Mouse (Mus musculus): ENCODE measurements around the gene Amt. TPM values are rescaled to one million over a fixed set of nuclear protein-coding genes. Genes with fewer than 3 reads are reported as not detected.

Amt gene
- polyA plus RNA-seq, 1 experiment from 2014 or later = 27.4 TPM

GRCm38 (mm10) chr9:108343835-108344234 lies 47.2 kb downstream of the Amt start:
- WGBS = 95% methylated on average over 1 of the region's 1 CpGs
- Histone ChIP-seq H3K36me3 (ENCODE audit: control insufficient read depth, insufficient read depth, low read length) (no peaks in the 10 kb centered on the region), H3K9ac (replicated peaks; ENCODE audit: low read depth, low read length) (no peak overlapping the region), H3K27me3 (ENCODE audit: control insufficient read depth, insufficient read depth, low read length) (no peaks in the 10 kb centered on the region), H3K9me3 (ENCODE audit: control insufficient read depth, low read depth, low read length) (no peaks in the 10 kb centered on the region), H3K4me2 (replicated peaks; ENCODE audit: low read depth, low read length) (no peak overlapping the region), H3K4me3 (ENCODE audit: low read depth, low read length) (no peak overlapping the region), H3K4me1 (ENCODE audit: control insufficient read depth, insufficient read depth, low read length) (peaks cover 23% of the 10 kb centered on the region), H3K27ac (ENCODE audit: low read length) (no peak overlapping the region)
- ATAC-seq (ENCODE audit: insufficient number of reproducible peaks, insufficient read depth, low FRiP score, low read depth) = no peak

GRCm38 (mm10) chr9:108344471-108344870 lies 47.8 kb downstream of the Amt start:
- Histone ChIP-seq H3K27ac (ENCODE audit: low read length) (no peak overlapping the region), H3K4me3 (ENCODE audit: low read depth, low read length) (no peak overlapping the region), H3K27me3 (ENCODE audit: control insufficient read depth, insufficient read depth, low read length) (no peaks in the 10 kb centered on the region), H3K9ac (replicated peaks; ENCODE audit: low read depth, low read length) (no peak overlapping the region), H3K36me3 (ENCODE audit: control insufficient read depth, insufficient read depth, low read length) (no peaks in the 10 kb centered on the region), H3K4me1 (ENCODE audit: control insufficient read depth, insufficient read depth, low read length) (peaks cover 27% of the 10 kb centered on the region), H3K9me3 (ENCODE audit: control insufficient read depth, low read depth, low read length) (no peaks in the 10 kb centered on the region), H3K4me2 (replicated peaks; ENCODE audit: low read depth, low read length) (no peak overlapping the region)
- no peak for ATAC-seq (ENCODE audit: insufficient number of reproducible peaks, insufficient read depth, low FRiP score, low read depth)
- 82% methylated on average over 4 of the region's 4 CpGs for WGBS

GRCm38 (mm10) chr9:108347024-108347423 lies 50.4 kb downstream of the Amt start:
- Histone ChIP-seq H3K36me3 (ENCODE audit: control insufficient read depth, insufficient read depth, low read length) (peaks cover 13% of the 10 kb centered on the region), H3K4me2 (replicated peaks; ENCODE audit: low read depth, low read length) (peak overlapping the region; percentile 65), H3K27ac (ENCODE audit: low read length) (peak overlapping the region; percentile 95), H3K27me3 (ENCODE audit: control insufficient read depth, insufficient read depth, low read length) (no peaks in the 10 kb centered on the region), H3K4me1 (ENCODE audit: control insufficient read depth, insufficient read depth, low read length) (peaks cover 13% of the 10 kb centered on the region), H3K9me3 (ENCODE audit: control insufficient read depth, low read depth, low read length) (no peaks in the 10 kb centered on the region), H3K9ac (replicated peaks; ENCODE audit: low read depth, low read length) (peak overlapping the region; percentile 81), H3K4me3 (ENCODE audit: low read depth, low read length) (peak overlapping the region; percentile 68)
- 5% methylated on average over 11 of the region's 11 CpGs for WGBS
- ATAC-seq (ENCODE audit: insufficient number of reproducible peaks, insufficient read depth, low FRiP score, low read depth) = no peak

GRCm38 (mm10) chr9:108347540-108348289 lies 51.1 kb downstream of the Amt start, which contains the start of gene Usp4:
Usp4 (plus strand) TSS chr9:108347853.
- peak within 1 kb of the TSS; percentile 68 for H3K4me3 ChIP-seq (ENCODE audit: low read depth, low read length)
- H3K4me1 ChIP-seq (ENCODE audit: control insufficient read depth, insufficient read depth, low read length) = peaks cover 9% of the 10 kb centered on the region
- peak within 1 kb of the TSS; percentile 65 for H3K4me2 ChIP-seq (replicated peaks; ENCODE audit: low read depth, low read length)
- H3K27me3 ChIP-seq (ENCODE audit: control insufficient read depth, insufficient read depth, low read length) = no peaks in the 10 kb centered on the region
- peak within 1 kb of the TSS; percentile 81 for H3K9ac ChIP-seq (replicated peaks; ENCODE audit: low read depth, low read length)
- no peaks in the 10 kb centered on the region for H3K9me3 ChIP-seq (ENCODE audit: control insufficient read depth, low read depth, low read length)
- H3K36me3 ChIP-seq (ENCODE audit: control insufficient read depth, insufficient read depth, low read length) = peaks cover 19% of the 10 kb centered on the region
- under 1% methylated on average over 74 of the region's 75 CpGs for WGBS
- peak within 1 kb of the TSS; percentile 95 for H3K27ac ChIP-seq (ENCODE audit: low read length)
- peak; percentile 96 for ATAC-seq (ENCODE audit: insufficient number of reproducible peaks, insufficient read depth, low FRiP score, low read depth)

GRCm38 (mm10) chr9:108348290-108348680 lies 51.6 kb downstream of the Amt start:
- WGBS = 4% methylated on average over 14 of the region's 14 CpGs
- Histone ChIP-seq H3K4me1 (ENCODE audit: control insufficient read depth, insufficient read depth, low read length) (peaks cover 9% of the 10 kb centered on the region), H3K27me3 (ENCODE audit: control insufficient read depth, insufficient read depth, low read length) (no peaks in the 10 kb centered on the region), H3K36me3 (ENCODE audit: control insufficient read depth, insufficient read depth, low read length) (peaks cover 25% of the 10 kb centered on the region), H3K9ac (replicated peaks; ENCODE audit: low read depth, low read length) (peak overlapping the region; percentile 81), H3K4me3 (ENCODE audit: low read depth, low read length) (peak overlapping the region; percentile 68), H3K4me2 (replicated peaks; ENCODE audit: low read depth, low read length) (peak overlapping the region; percentile 65), H3K27ac (ENCODE audit: low read length) (peak overlapping the region; percentile 95; the same call in 1 of the 2 replicates), H3K9me3 (ENCODE audit: control insufficient read depth, low read depth, low read length) (no peaks in the 10 kb centered on the region)
- ATAC-seq (ENCODE audit: insufficient number of reproducible peaks, insufficient read depth, low FRiP score, low read depth) = no peak

- no peak for ATAC-seq (ENCODE audit: insufficient number of reproducible peaks, insufficient read depth, low FRiP score, low read depth)
Measured at GRCm38 (mm10) chr9:108349727-108350126, 53.1 kb downstream of the Amt start.

More at GRCm38 (mm10) chr9:108349727-108350126, 53.1 kb downstream of the Amt start:
- peaks cover 38% of the 10 kb centered on the region for H3K36me3 ChIP-seq (ENCODE audit: control insufficient read depth, insufficient read depth, low read length)
- peaks cover 9% of the 10 kb centered on the region for H3K4me1 ChIP-seq (ENCODE audit: control insufficient read depth, insufficient read depth, low read length)
- no peak overlapping the region for H3K4me3 ChIP-seq (ENCODE audit: low read depth, low read length)
- no peak overlapping the region for H3K4me2 ChIP-seq (replicated peaks; ENCODE audit: low read depth, low read length)
- no peak overlapping the region for H3K27ac ChIP-seq (ENCODE audit: low read length)
- H3K9ac ChIP-seq (replicated peaks; ENCODE audit: low read depth, low read length) = no peak overlapping the region
- WGBS = 96% methylated on average over 4 of the region's 4 CpGs
- no peaks in the 10 kb centered on the region for H3K9me3 ChIP-seq (ENCODE audit: control insufficient read depth, low read depth, low read length)
- no peaks in the 10 kb centered on the region for H3K27me3 ChIP-seq (ENCODE audit: control insufficient read depth, insufficient read depth, low read length)

Other genes with a start within 250 kb of the Amt start
- 21.4 and 26.6 TPM in 2 replicates for gene Gmppb, start 247.6 kb upstream of the Amt start, polyA plus RNA-seq (2014; fragmentation: Nextera tagmentation; extraction: Ambion mirVana)
- gene Amigo3, start 243.7 kb upstream of the Amt start, polyA plus RNA-seq (2014; fragmentation: Nextera tagmentation; extraction: Ambion mirVana) = 3.1 TPM in 2 replicates
- gene Mst1, start 216.4 kb upstream of the Amt start, polyA plus RNA-seq (2014; fragmentation: Nextera tagmentation; extraction: Ambion mirVana) = 3.7 and 4.4 TPM in 2 replicates
- 31.1 and 33.5 TPM in 2 replicates for gene Rnf123, start 213.5 kb upstream of the Amt start, polyA plus RNA-seq (2014; fragmentation: Nextera tagmentation; extraction: Ambion mirVana)
- gene Apeh, start 202.2 kb upstream of the Amt start, polyA plus RNA-seq (2014; fragmentation: Nextera tagmentation; extraction: Ambion mirVana) = 52.2 and 58.0 TPM in 2 replicates
- 2.6 and 2.7 TPM in 2 replicates for gene Bsn, start 106.5 kb upstream of the Amt start, polyA plus RNA-seq (2014; fragmentation: Nextera tagmentation; extraction: Ambion mirVana)
- gene Dag1, start 32.9 kb upstream of the Amt start, polyA plus RNA-seq (2014; fragmentation: Nextera tagmentation; extraction: Ambion mirVana) = 79.9 and 82.1 TPM in 2 replicates
- 44.2 and 46.9 TPM in 2 replicates for gene Nicn1, start 6.4 kb upstream of the Amt start, polyA plus RNA-seq (2014; fragmentation: Nextera tagmentation; extraction: Ambion mirVana)
- gene Rhoa, start 9.3 kb downstream of the Amt start, polyA plus RNA-seq (2014; fragmentation: Nextera tagmentation; extraction: Ambion mirVana) = 308 and 334 TPM in 2 replicates
- gene Tcta, start 9.3 kb downstream of the Amt start, polyA plus RNA-seq (2014; fragmentation: Nextera tagmentation; extraction: Ambion mirVana) = 37.9 and 43.3 TPM in 2 replicates
- gene Gpx1, start 42.0 kb downstream of the Amt start, polyA plus RNA-seq (2014; fragmentation: Nextera tagmentation; extraction: Ambion mirVana) = 676 and 679 TPM in 2 replicates
- gene Usp4, start 51.0 kb downstream of the Amt start, polyA plus RNA-seq (2014; fragmentation: Nextera tagmentation; extraction: Ambion mirVana) = 102 and 103 TPM in 2 replicates
- 0.72 and 0.87 TPM in 2 replicates for gene 1700102P08Rik, start 96.0 kb downstream of the Amt start, polyA plus RNA-seq (2014; fragmentation: Nextera tagmentation; extraction: Ambion mirVana)
- gene Ccdc36, start 131.6 kb downstream of the Amt start, polyA plus RNA-seq (2014; fragmentation: Nextera tagmentation; extraction: Ambion mirVana) = 1.9 and 2.5 TPM in 2 replicates
- gene BC048562, start 139.6 kb downstream of the Amt start, polyA plus RNA-seq (2014; fragmentation: Nextera tagmentation; extraction: Ambion mirVana) = not detected in 2 replicates
- gene Ccdc71, start 163.7 kb downstream of the Amt start, polyA plus RNA-seq (2014; fragmentation: Nextera tagmentation; extraction: Ambion mirVana) = 48.2 and 49.9 TPM in 2 replicates
- 64.0 and 64.9 TPM in 2 replicates for gene Klhdc8b, start 164.7 kb downstream of the Amt start, polyA plus RNA-seq (2014; fragmentation: Nextera tagmentation; extraction: Ambion mirVana)
- gene Lamb2, start 182.9 kb downstream of the Amt start, polyA plus RNA-seq (2014; fragmentation: Nextera tagmentation; extraction: Ambion mirVana) = 38.7 and 43.7 TPM in 2 replicates
- gene Usp19, start 193.7 kb downstream of the Amt start, polyA plus RNA-seq (2014; fragmentation: Nextera tagmentation; extraction: Ambion mirVana) = 49.5 and 54.4 TPM in 2 replicates
- 113 and 114 TPM in 2 replicates for gene Qars, start 210.9 kb downstream of the Amt start, polyA plus RNA-seq (2014; fragmentation: Nextera tagmentation; extraction: Ambion mirVana)
- 120 and 121 TPM in 2 replicates for gene Qrich1, start 220.0 kb downstream of the Amt start, polyA plus RNA-seq (2014; fragmentation: Nextera tagmentation; extraction: Ambion mirVana)